Mouse (Mus musculus): ENCODE measurements around the gene Tas2r103.

Gene Tas2r103

GRCm38 (mm10) chr6:133037001-133037400 lies at the start of gene Tas2r103:
Tas2r103 (minus strand) TSS chr6:133037101.
- DNase-seq (ENCODE audit: low spot score), result no peak

- DNase-seq (ENCODE audit: low spot score), result no peak
These were observed 18.8 kb upstream of the Tas2r103 start, which contains the start of gene Tas2r140 for GRCm38 (mm10) chr6:133055716-133056115. Tas2r140 (minus strand) TSS chr6:133055816.
